Mouse (Mus musculus): ENCODE measurements around the gene Tapbp.

- TF ChIP-seq CTCF (conservative IDR thresholded peaks at IDR 0.05; ENCODE audit: low read length) = no peak
- no peak for TF ChIP-seq POU5F1 (IDR thresholded peaks at IDR 0.05; ENCODE audit: borderline replicate concordance, low read length)
Observed at GRCm38 (mm10) chr17:33901653-33902052, 14.0 kb upstream of the Tapbp start.

Data from E14TG2a.4 (cell line).